Mouse (Mus musculus) left cerebral cortex, adult 9 months (tissue): ENCODE results near the gene Phf11b.
"Not testable (repeated sequence)": the region's sequence is repeated elsewhere in the genome, so short reads cannot be mapped to it uniquely, and the experiment has no call there.

Experiments used
- DNase-seq, 2 experiments: peaks; one replicate each; pipeline ENCODE4 v3.0.0; 2022; ENCODE audit warnings: low spot score in 2 of 2

The Phf11b gene

DNA sequence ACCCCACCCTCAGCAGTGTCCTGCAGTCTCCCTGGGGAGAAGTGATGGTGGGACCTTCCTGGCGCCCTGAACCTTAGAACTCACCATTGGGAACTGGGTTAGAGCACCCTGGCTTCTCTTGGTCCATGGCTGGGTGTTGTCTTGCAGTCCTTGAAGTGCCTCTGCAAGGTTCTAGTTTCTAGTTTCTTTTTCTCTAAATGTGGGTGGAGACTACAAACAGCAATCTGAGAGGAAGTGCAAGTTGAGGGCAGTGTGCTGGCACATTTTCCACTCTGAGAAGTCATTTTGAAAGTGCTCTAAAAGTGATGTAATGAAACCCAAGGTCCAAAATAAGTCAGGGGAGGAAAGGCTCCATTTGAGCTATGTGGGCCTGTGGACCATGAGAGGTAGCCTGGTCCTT is at the start of gene Phf11b:
TSS of gene Phf11b (minus strand) at position 163 of the 400 bp plus-strand sequence.
- DNase-seq = peak in 1 of 2 experiments; percentile 3

DNA sequence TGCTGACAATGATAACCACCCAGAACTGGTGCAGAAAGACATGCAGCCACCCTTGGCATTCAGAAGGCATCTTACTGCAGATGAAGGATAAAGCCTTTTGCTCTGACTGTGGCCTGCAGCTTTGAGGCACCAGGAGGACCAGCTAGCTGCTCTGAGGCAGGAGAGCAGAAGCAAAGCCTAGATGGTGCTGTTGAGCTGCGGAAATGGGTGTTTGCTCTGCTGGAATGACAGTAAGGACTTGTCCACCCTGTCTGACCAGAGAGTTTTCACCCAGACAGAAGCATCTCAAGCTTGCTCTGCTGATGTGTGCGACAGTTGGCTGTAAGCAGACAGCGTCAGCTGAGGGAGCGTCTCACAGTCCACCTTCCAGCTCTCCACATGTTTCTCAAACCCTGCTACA is 49.0 kb upstream of the Phf11b start:
- peak in 1 of 2 experiments; percentile 59 for DNase-seq

DNA sequence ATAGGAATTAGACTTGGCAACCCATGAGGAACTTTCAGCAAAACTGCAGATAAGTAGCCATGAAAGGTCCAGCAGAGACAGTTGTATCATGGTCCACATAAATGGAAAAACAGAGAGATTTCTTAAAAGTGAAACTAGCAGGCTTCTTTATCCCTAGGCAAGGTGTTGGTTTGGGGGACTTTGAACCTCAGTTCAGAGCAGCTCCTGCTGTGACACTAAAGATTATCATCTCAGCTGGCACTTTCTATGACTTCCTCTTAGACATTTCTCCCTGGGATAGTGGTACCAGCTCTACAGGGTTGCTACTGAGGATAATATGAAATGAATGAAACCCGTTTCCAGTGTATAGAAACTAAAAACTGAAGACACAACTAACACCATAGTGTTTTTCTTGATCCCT is 48.4 kb upstream of the Phf11b start:
- DNase-seq = no peak

DNA sequence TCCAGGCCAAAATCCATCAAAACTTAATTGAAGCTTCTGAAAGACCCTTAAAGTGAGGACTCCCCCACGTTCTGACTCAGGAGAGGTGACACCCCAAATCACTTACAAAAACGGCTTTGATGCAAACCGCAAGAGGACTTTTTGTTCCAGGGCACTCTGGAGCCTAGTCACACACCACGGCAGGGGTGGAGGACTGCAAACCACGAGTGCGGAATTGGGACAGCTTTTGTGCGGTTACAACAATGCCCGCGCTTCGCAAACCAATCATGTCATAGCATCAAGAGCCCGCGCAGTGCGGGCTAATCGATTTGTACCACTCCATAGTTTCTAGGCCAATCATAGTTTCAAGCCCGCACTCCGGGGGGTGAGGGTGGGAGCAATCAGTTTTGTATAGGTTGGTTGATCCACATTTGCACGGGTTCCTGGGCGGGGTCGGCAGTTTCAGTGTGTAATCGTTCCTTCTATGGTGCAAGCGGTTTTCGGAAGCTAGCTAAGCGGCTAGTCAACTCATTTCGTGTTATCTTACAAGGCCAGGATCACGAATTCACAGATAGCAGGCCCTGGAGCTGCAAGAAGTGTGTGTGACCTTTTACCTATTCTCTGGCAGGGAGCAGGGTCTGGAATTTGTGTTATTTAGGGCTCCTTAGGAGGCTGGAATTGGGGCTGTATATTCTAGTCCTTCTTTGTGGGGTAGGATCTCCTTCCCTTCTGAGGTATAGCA is 29.4 kb upstream of the Phf11b start:
- no peak for DNase-seq

DNA sequence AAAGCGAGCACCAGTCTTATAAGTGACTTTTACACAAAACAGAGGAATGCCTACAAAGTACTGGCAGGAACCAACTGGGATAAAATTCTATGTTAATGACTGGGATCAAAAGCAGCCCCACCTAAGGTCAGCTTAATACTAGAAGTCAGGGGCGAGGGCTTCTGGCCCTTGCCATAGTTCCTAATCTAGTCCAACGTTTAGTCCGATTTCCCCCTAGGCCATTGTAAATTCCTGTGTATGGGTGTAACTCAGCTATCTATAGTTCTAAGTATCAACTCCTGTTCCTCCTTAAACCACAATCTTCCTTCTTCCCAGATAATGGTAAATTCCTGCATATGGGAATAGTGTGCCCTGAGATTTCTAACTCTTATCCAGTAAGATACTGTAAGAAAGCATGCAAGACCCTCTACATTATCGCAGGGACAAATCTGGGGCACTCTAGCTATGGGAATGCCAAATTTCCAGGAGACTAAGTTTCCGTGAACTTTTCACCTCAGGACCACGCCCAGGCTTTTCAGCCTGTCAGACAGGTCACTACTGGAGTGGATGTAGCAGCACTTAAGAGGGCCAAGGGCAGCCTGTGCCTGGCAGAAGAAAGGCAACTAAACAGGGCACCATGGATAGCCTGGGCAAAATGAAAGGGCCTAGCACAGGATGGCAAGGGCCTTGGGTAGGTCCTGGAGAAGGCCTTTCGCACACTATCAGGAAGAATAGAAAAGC is 25.4 kb upstream of the Phf11b start:
- no peak for DNase-seq

DNA sequence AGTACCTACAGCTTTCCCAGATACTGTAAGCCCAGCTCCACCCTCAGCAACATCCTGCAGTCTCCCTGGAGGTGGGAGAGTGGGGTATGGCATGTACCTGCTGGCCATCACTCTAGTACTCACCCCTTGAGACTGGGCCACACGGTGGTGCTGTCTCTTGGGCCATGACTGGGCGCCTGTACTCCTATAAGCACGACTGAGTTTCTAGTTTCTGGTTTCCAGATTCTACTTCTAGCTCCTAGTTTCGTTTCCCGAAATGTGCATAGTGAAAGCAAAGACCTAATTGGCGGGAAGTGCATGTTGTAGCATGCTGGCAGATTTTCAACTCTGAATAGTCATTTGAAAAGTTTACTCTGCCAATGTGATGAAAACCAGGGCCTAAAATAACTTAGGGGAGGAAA is 24.1 kb upstream of the Phf11b start, which contains the start of gene Phf11d:
TSS of gene Phf11d (minus strand) at position 227 of the 401 bp plus-strand sequence.
- peak in 1 of 2 experiments; percentile 8 for DNase-seq

DNA sequence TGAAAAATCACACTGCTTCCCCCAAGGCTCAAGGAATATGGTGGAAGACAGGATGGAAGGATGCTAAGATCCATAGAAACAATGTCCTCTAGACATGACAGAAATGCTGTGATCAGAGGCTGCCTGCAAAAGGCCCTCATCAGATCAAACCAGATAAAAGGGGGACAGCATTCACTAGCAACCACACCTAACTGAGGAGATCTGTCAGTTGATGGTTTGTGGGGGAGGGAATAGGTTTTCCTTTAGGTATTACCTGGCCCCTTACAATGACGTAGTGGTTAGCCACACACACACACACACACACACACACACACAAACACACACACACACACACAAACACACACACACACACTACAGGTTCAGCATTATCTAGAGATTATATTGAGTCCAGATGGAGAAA is 1.6 kb downstream of the Phf11b start:
- no peak for DNase-seq

DNA sequence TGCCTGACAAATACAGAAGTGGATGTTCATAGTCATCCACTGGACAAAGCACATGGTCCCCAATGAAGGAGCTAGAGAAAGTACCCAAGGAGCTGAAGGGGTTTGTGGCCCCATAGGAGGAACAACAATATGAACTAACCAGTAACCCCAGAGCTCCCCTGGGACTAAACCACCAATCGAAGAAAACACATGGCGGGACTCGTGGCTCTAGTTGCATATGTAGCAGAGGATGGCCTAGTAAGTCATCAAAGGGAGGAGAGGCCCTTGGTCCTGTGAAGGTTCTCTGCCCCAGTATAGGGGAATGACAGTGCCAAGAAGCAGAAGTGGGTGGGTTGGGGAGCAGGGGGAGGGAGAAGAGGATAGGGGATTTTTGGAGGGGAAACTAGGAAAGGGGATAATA is 5.1 kb downstream of the Phf11b start:
- DNase-seq = not testable (repeated sequence)

DNA sequence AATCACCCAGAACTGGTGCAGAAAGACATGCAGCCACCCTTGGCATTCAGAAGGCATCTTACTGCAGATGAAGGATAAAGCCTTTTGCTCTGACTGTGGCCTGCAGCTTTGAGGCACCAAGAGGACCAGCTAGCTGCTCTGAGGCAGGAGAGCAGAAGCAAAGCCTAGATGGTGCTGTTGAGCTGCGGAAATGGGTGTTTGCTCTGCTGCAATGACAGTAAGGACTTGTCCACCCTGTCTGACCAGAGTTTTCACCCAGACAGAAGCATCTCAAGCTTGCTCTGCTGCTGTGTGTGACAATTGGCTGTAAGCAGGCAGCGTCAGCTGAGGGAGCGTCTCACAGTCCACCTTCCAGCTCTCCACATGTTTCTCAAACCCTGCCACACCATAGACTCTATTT is 10.7 kb downstream of the Phf11b start:
- DNase-seq = peak in 1 of 2 experiments; percentile 46

DNA sequence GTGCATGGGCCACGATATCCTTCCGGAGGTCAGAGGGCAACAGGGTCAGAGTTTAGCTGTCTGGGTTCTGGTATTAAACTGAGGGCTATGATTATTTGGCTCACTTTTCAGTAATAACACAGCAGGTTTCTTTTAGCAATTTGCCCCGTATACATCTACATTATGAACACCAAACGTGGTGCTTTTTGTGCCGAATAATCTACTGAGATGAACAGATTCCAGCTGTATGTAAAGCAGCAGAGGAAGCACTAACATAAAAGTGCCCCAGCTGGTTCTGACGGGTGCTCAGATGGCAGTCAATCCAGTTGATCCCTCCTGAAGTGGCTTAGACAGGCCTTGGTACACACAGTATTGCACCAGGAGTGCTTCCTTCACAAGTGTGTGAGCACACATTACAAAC is 21.2 kb downstream of the Phf11b start:
- not testable (repeated sequence) for DNase-seq

DNA sequence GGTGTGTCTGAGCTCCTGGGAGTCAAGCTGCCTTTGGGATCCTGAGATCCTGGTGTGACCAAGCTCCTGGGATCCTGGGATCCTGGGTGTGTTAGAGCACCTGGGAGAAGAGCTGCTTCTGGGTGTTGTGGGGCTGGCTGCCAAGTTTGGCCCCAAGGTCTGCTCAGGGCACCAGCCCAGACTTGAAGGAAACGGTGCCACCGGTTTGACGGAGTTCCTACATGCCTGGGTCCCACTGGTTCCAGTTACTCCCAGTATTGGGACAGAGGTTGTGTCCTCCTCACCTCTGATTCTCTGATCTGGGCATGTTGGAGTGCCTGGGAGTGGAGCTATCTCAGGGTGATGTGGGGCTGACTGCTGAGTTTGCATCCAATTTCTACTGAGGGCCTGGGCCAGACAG is 22.1 kb downstream of the Phf11b start:
- not testable (repeated sequence) for DNase-seq

DNA sequence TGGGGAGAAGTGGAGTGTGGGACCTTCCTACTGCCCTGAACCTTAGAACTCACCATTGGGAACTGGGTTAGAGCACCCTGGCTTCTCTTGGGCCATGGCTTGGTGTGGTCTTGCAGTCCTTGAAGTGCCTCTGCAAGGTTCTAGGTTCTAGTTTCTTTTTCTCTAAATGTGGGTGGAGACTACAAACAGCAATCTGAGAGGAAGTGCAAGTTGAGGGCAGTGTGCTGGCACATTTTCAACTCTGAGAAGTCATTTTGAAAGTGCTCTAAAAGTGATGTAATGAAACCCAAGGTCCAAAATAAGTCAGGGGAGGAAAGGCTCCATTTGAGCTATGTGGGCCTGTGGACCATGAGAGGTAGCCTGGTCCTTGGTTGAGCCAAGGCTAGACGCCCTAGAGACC is 43.8 kb downstream of the Phf11b start, which contains the start of gene Phf11a:
TSS of gene Phf11a (minus strand) at position 132 of the 400 bp plus-strand sequence.
- peak in 1 of 2 experiments; percentile 4 for DNase-seq

DNA sequence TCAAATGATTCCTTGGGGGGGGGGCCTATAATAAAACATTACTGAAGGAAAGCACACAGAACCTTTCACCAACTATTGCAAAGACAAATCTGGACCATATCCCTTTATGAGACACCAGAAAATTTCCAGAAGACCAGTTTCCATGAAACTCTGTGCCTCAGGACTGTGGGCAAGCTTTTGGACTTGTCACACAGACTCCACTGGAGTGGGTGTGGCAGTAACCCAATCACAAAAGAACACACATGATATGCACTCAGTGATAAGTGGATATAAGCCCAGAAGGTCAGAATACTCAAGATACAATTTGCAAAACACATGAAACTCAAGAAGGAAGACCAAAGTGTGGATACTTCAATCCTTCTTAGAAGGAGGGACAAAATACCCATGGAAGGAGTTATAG is 49.4 kb downstream of the Phf11b start:
- DNase-seq = not testable (repeated sequence)

DNA sequence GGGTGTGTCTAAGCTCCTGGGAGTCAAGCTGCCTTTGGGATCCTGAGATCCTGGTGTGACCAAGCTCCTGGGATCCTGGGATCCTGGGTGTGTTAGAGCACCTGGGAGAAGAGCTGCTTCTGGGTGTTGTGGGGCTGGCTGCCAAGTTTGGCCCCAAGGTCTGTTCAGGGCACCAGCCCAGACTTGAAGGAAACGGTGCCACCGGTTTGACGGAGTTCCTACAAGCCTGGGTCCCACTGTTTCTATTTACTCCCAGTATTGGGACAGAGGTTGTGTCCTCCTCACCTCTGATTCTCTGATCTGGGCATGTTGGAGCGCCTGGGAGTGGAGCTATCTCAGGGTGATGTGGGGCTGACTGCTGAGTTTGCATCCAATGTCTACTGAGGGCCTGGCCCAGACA is 66.2 kb downstream of the Phf11b start:
- DNase-seq = not testable (repeated sequence)
